Mouse (Mus musculus) lung, postnatal 25 days (tissue): ENCODE measurements around the gene Agtr1b.

Source experiments
- DNase-seq: peaks from one replicate; pipeline ENCODE4 v3.0.0; 2022; ENCODE audit warnings: low spot score

The Agtr1b gene

DNA sequence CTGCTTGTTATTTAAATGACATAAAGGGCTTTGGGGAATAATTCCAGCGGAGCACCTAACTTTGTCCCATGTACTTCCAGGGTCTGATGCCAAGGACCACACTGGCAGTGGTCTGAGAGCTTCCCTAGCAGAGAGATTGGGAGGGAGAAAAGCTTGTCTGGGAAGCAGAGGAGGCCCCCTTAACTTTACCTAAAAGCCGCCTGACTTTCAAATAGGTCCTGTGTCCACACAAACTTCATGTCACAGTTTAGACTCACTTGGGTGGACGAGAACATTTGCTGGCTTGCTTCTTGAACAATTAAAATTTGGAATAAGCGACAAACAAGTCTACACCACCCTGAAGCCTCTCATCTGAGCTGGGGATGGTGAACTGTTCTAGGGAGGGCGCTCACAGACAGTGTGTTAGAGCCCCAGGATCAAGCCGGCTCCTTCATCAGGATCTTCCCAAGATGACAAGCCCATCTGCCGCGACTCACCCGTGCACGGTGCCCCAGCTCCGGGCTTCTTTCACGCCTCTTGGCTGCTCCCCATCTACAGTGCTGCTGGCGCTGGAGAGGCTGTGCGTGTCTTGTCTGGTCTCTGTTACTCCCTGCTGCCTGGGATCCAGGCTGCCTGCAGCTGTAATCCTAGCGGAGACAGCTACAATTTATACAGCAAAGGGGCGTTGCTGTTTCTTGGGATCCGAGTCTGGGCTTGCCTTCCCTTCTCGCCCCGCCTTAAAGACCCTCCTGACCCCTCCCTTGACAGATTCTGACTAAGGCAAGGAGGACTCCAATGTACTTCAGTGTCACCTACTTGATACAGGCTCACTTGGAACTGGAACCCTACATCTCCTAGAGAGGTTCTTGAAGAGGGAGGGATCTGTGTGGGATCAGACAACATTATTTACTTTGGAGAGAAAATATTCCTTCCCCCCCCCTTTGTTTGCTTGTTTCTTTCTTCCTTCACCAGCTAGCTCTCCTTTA is at the start of gene Agtr1b:
Gene Agtr1b (minus strand): TSS at position 620 of the 965 bp plus-strand sequence.
- DNase-seq: no peak

DNA sequence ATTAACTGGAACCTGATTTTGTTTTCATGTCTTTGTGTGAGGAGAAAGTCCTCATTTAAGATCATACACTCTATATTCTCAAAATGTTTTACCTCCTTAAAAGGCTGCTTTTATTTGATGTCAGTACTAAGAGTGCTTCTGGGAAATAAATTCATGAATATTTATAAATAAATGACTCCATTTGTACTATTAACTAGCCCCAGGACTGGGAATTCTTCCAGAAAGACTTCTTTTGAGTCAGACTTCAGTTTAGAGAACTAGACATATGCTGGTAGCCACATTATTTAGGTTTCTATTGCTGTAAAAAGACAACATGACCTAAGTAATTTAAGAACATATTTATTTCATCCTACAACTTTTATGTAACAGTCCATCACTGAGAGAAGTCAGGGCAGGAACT is 13.4 kb downstream of the Agtr1b start:
- no peak for DNase-seq

- no peak for DNase-seq
These were observed 18.8 kb downstream of the Agtr1b start for GRCm38 (mm10) chr3:20348206-20348605.

DNA sequence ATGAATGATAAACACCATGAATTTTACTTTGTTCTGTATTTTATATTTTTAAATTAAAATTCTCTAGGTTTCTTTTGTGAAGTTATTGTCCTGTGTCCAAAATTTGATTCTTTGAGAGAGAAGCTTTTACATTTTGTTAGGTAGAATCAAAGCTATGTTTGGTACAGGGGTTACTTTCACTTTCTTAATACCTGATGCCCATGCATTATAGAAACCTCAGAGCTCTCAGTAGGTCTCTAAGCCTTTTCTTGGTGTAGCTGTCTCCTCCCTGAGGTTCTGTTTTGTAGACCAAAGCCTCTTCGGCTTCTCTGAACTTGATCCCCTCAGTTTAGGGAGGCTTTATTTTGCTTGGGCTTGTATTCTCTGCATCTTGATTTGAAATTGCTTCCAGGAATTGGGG is 26.6 kb downstream of the Agtr1b start:
- DNase-seq: no peak

DNA sequence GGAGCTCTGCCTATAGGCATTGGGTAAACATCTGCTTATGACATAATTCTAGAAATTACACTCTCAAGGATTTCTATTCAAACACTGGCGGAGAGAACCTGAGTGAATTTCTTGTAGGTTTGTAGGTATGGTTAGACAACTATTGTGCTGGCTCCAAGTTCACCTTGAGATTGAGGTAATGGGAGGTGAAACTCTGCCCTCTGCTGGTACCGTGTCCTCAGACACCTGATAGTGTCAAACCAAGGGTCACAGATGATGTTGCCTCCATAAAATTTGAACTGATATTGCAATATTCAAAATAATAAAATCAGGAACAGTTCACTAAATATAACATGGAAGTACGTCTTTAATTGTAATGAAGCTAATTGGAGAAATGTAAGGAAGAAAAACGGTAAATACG is 32.3 kb downstream of the Agtr1b start:
- peak; percentile 9 for DNase-seq

DNA sequence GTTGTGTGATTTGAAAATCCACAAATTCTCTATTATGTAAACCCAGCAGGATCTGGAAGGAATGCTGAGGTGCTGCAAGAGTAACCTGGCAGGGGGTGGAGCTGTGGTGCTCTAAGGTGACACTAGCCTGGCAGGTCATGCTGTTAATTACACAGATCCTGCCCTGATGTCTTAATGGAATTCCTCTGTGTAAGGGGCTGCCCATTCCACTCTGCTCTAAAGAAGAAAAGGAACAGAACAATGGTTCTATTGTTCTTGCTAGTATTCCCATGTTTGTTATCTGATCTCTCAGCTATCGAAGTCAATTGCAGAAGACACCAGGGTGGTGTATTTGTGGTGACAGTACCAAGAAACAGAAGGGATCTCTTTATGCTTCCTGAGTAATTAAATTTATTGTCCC is 49.7 kb downstream of the Agtr1b start:
- DNase-seq: no peak

DNA sequence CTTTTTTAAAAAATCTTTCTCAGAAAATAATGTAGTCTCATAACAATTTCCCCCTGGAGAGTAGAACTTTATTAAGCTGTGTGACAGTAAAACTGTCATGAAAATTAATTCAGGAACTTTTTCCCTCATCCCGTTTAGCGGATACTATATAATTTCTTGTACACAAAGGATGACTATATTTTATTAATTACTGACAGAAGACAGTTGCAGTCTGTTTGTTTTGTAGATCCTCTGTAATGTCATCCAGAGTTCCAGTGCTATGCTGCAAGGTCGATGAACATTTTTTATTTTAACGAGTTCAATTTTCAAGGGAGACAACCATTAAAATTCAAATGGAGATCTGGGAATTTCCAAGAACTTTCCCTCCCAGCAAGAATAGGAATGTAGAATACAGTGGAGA is 57.8 kb downstream of the Agtr1b start:
- DNase-seq: no peak

DNA sequence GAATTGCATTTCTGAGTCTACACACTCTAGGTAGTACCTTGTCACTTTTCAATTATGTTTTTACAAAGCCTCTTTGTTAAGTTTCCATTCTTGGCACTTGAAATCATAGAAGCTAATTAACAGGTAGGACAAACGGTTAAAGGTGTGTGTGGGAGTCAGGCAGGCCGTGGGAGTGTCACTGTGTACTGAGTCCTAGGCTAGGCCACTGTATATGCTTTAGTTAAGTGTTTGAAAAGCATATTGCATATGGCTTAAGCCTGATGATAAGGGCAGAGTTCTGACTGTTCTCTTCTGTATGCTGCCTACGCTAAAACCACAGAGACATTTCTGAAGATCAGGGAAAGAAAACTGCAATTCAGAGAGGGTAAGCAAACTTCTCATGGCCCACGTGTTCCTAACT is 59.7 kb downstream of the Agtr1b start:
- DNase-seq: no peak

- peak; percentile 5 for DNase-seq
These were observed 62.1 kb downstream of the Agtr1b start for GRCm38 (mm10) chr3:20304758-20305352.

- DNase-seq: no peak
These were observed 71.4 kb downstream of the Agtr1b start for GRCm38 (mm10) chr3:20295546-20295945.

- DNase-seq: no peak
These were observed 72.2 kb downstream of the Agtr1b start for GRCm38 (mm10) chr3:20294542-20295348.

DNA sequence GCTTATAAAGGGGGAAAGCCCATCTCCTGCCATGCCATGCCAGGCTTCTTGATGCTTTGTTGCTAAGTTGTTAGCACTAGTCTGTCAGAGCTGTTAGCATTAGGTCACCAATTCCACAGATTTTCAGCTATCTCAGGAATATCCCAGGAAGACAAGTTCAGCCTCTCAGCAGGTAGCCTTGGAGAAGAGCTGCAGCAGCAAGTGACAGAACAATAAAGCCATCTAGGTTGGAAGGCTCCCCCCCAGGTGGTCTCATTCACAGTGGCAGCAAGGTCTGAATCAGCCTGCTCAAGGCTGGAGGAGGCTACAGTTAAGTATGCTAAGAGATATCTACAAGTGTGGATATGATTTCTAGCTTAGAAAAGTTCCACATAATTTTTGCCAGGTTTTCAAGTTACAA is 75.6 kb downstream of the Agtr1b start:
- no peak for DNase-seq

DNA sequence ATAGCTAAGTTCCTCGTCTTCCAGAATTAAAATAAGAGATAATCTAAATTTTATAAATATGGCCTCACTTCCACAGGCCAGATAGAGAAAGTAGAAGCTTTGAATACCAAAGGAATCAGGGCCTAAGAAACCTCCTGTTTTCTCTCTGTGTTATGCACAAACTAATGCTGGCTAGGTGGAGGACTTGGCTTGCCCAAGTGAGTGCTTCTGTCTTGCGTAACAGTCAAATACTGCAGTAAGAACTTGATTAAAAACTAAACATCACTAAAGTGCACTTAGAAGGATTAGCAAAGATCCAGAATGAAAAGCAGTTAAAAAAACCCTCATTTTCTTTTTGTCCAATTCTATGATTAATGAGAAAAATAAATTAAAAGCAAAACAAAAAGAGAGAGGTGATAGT is 78.2 kb downstream of the Agtr1b start:
- peak; percentile 26 for DNase-seq

DNA sequence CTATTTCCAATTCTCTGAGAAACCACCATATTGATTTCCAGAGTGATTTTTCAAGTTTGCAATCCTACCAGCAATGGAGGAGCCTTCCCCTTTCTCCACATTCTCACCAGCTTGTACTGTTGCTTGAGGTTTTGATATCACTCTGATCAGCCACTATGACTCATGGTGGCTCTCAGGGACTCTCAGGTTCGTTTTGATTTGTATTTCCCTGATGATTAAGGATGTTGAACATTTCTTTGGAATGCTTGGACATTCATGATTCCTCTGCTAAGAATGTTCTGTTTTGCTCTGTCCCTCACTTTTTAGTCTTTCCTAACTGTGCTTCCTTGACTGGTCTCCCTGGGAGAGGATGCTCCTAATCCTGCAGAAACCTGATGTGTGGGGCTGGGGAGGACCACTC is 85.2 kb downstream of the Agtr1b start:
- no peak for DNase-seq

GRCm38 (mm10) chr3:20275633-20276032 is 91.3 kb downstream of the Agtr1b start, which contains the start of gene Cpb1:
Gene Cpb1 (minus strand): TSS chr3:20275733.
- no peak for DNase-seq
